Mouse (Mus musculus) intestine, postnatal 0 days (tissue): ENCODE results near the gene Myo16. TPM values are rescaled to one million over a fixed set of nuclear protein-coding genes. Genes with fewer than 3 reads are reported as not detected.

ENCODE experiments used
- ATAC-seq: fragments of 200-750 bp; cut with Nextera tagmentation; 2 replicates; pipeline ENCODE4 v1.8.0; 2017; ENCODE audit warnings: mild to moderate bottlenecking, moderate TSS enrichment, moderate library complexity
- H3K27ac ChIP-seq: fragments of 300-500 bp; sonication (generic); 2 replicates; pipeline ENCODE4 v1.5.1; 2014; ENCODE audit warnings: mild to moderate bottlenecking, low read depth, low read length, moderate library complexity
- H3K27me3 ChIP-seq: fragments of 300-500 bp; sonication (generic); replicated peaks from 2 replicates; pipeline ENCODE4 v1.6.1; 2014; ENCODE audit warnings: low read length, mixed read lengths; ENCODE audit not compliant: control insufficient read depth, insufficient read depth
- H3K36me3 ChIP-seq: fragments of 300-500 bp; sonication (generic); 2 replicates; pipeline ENCODE4 v1.6.1; 2014; ENCODE audit warnings: mild to moderate bottlenecking, moderate library complexity; ENCODE audit not compliant: control insufficient read depth, insufficient read depth
- H3K4me1 ChIP-seq: fragments of 300-500 bp; sonication (generic); replicated peaks from 2 replicates; pipeline ENCODE4 v1.6.1; 2014; ENCODE audit warnings: antibody characterized with exemption, low read length, mixed read lengths; ENCODE audit not compliant: control insufficient read depth, insufficient read depth
- H3K4me2 ChIP-seq: fragments of 300-500 bp; sonication (generic); replicated peaks from 2 replicates; pipeline ENCODE4 v1.6.1; 2014; ENCODE audit warnings: low read depth, mild to moderate bottlenecking, moderate library complexity
- H3K4me3 ChIP-seq: fragments of 300-500 bp; sonication (generic); 2 replicates; pipeline ENCODE4 v1.5.1; 2014; ENCODE audit warnings: low read depth, low read length
- H3K9ac ChIP-seq: fragments of 300-500 bp; sonication (generic); 2 replicates; pipeline ENCODE4 v1.6.1; 2014; ENCODE audit warnings: mild to moderate bottlenecking, low read depth, low read length
- H3K9me3 ChIP-seq: fragments of 300-500 bp; sonication (generic); 2 replicates; pipeline ENCODE4 v1.6.1; 2016; ENCODE audit warnings: mixed run types; ENCODE audit not compliant: control insufficient read depth
- CTCF ChIP-seq: sonication (generic); IDR thresholded peaks from 2 replicates; pipeline ENCODE4 v1.5.1; 2016; ENCODE audit warnings: low read depth, mild to moderate bottlenecking, control low read depth, antibody characterized with exemption, moderate library complexity
- WGBS: fragments of 180-500 bp; shearing (Covaris S2); extraction: QIAGEN DNeasy Blood & Tissue Kit; methylation state at CpG from one replicate; pipeline ENCODE4 v1.1.7; 2014; 5-methylcytosine and 5-hydroxymethylcytosine counted together
- polyA plus RNA-seq: library from polyadenylated mRNA; unstranded; fragments of >200 nt; fragmentation: Nextera tagmentation; extraction: Ambion mirVana; gene quantifications from 2 replicates; pipeline ENCODE4 v1.2.1, GENCODE M21; 2015

The Myo16 gene
- polyA plus RNA-seq, 1 experiment from 2014 or later: not detected

- no peaks in the 10 kb centered on the region for H3K36me3 ChIP-seq
- H3K4me2 ChIP-seq: no peak overlapping the region
- no peak overlapping the region for H3K4me3 ChIP-seq
- 57% methylated on average over 12 of the region's 12 CpGs for WGBS
- no peak overlapping the region for H3K27ac ChIP-seq
- H3K9me3 ChIP-seq: no peaks in the 10 kb centered on the region
- ATAC-seq: no peak
- H3K9ac ChIP-seq: no peak overlapping the region
- H3K27me3 ChIP-seq: no peaks in the 10 kb centered on the region
- no peaks in the 10 kb centered on the region for H3K4me1 ChIP-seq
- no peak for TF ChIP-seq CTCF
Observed at GRCm38 (mm10) chr8:10633360-10634140, 479.8 kb downstream of the Myo16 start.

- Histone ChIP-seq H3K27me3 (no peaks in the 10 kb centered on the region), H3K27ac (no peak overlapping the region), H3K36me3 (no peaks in the 10 kb centered on the region), H3K9ac (no peak overlapping the region), H3K4me2 (no peak overlapping the region), H3K4me3 (no peak overlapping the region), H3K4me1 (no peaks in the 10 kb centered on the region), H3K9me3 (no peaks in the 10 kb centered on the region)
- WGBS: 54% methylated on average over 13 of the region's 13 CpGs
- TF ChIP-seq CTCF: no peak
- ATAC-seq: no peak
Observed at GRCm38 (mm10) chr8:10634421-10634820, 480.7 kb downstream of the Myo16 start.

GRCm38 (mm10) chr8:10638871-10639270, 485.2 kb downstream of the Myo16 start:
- no peaks in the 10 kb centered on the region for H3K4me1 ChIP-seq

GRCm38 (mm10) chr8:10640176-10640810, 486.6 kb downstream of the Myo16 start:
- H3K36me3 ChIP-seq: no peaks in the 10 kb centered on the region

More at GRCm38 (mm10) chr8:10638871-10639270, 485.2 kb downstream of the Myo16 start:
- ATAC-seq: no peak
- H3K4me2 ChIP-seq: no peak overlapping the region
- no peaks in the 10 kb centered on the region for H3K36me3 ChIP-seq
- 88% methylated on average over 8 of the region's 8 CpGs for WGBS
- H3K9ac ChIP-seq: no peak overlapping the region
- no peaks in the 10 kb centered on the region for H3K27me3 ChIP-seq
- H3K9me3 ChIP-seq: no peaks in the 10 kb centered on the region
- no peak overlapping the region for H3K4me3 ChIP-seq
- TF ChIP-seq CTCF: no peak
- no peak overlapping the region for H3K27ac ChIP-seq

GRCm38 (mm10) chr8:10640859-10641258, 487.1 kb downstream of the Myo16 start:
- H3K27me3 ChIP-seq: no peaks in the 10 kb centered on the region
- H3K36me3 ChIP-seq: no peaks in the 10 kb centered on the region
- no peak overlapping the region for H3K4me3 ChIP-seq
- no peak overlapping the region for H3K4me2 ChIP-seq
- H3K4me1 ChIP-seq: no peaks in the 10 kb centered on the region
- H3K27ac ChIP-seq: no peak overlapping the region
- no peak for TF ChIP-seq CTCF
- ATAC-seq: no peak
- H3K9me3 ChIP-seq: no peaks in the 10 kb centered on the region
- 67% methylated on average over 7 of the region's 7 CpGs for WGBS
- H3K9ac ChIP-seq: no peak overlapping the region

More at GRCm38 (mm10) chr8:10640176-10640810, 486.6 kb downstream of the Myo16 start:
- Histone ChIP-seq H3K4me2 (no peak overlapping the region), H3K9me3 (no peaks in the 10 kb centered on the region), H3K9ac (no peak overlapping the region), H3K27me3 (no peaks in the 10 kb centered on the region), H3K4me1 (no peaks in the 10 kb centered on the region), H3K4me3 (no peak overlapping the region), H3K27ac (no peak overlapping the region)
- TF ChIP-seq CTCF: no peak
- 69% methylated on average over 9 of the region's 9 CpGs for WGBS
- ATAC-seq: no peak

GRCm38 (mm10) chr8:10641343-10641742, 487.6 kb downstream of the Myo16 start:
- no peak overlapping the region for H3K9ac ChIP-seq
- TF ChIP-seq CTCF: no peak
- H3K9me3 ChIP-seq: no peaks in the 10 kb centered on the region
- H3K27me3 ChIP-seq: no peaks in the 10 kb centered on the region
- no peak overlapping the region for H3K4me3 ChIP-seq
- no peak for ATAC-seq
- no peaks in the 10 kb centered on the region for H3K4me1 ChIP-seq
- no peaks in the 10 kb centered on the region for H3K36me3 ChIP-seq
- H3K4me2 ChIP-seq: no peak overlapping the region
- H3K27ac ChIP-seq: no peak overlapping the region
